Mouse (Mus musculus) midbrain, embryonic 11.5 days (tissue): ENCODE measurements around the gene Cyp2j9. TPM values are rescaled to one million over a fixed set of nuclear protein-coding genes. Genes with fewer than 3 reads are reported as not detected.
"Not testable (repeated sequence)": the region's sequence is repeated elsewhere in the genome, so short reads cannot be mapped to it uniquely, and the experiment has no call there.

Experiments
- ATAC-seq: fragments of 200-750 bp; cut with Nextera tagmentation; 2 replicates; pipeline ENCODE4 v1.8.0; 2017; ENCODE audit warnings: moderate TSS enrichment, moderate library complexity; ENCODE audit not compliant: low FRiP score
- DNase-seq: peaks from one replicate; pipeline ENCODE4 v3.0.0; 2015; ENCODE audit warnings: low spot score; ENCODE audit errors: missing footprints
- H3K27ac ChIP-seq: fragments of 300-500 bp; sonication (generic); 2 replicates; pipeline ENCODE4 v1.5.1; 2014; ENCODE audit warnings: low read depth, low read length
- H3K27me3 ChIP-seq: fragments of 300-500 bp; sonication (generic); 2 replicates; pipeline ENCODE4 v1.6.1; 2014; ENCODE audit warnings: mild to moderate bottlenecking, low read length, moderate library complexity, mixed read lengths; ENCODE audit not compliant: control insufficient read depth, insufficient read depth
- H3K36me3 ChIP-seq: fragments of 300-500 bp; sonication (generic); 2 replicates; pipeline ENCODE4 v1.6.1; 2014; ENCODE audit warnings: mild to moderate bottlenecking, low read length, moderate library complexity, mixed read lengths; ENCODE audit not compliant: control insufficient read depth, insufficient read depth
- H3K4me1 ChIP-seq: fragments of 300-500 bp; sonication (generic); 2 replicates; pipeline ENCODE4 v1.6.1; 2014; ENCODE audit warnings: low read length; ENCODE audit not compliant: control insufficient read depth, insufficient read depth
- H3K4me2 ChIP-seq: fragments of 300-500 bp; sonication (generic); 2 replicates; pipeline ENCODE4 v1.6.1; 2014; ENCODE audit warnings: mild to moderate bottlenecking, moderate library complexity
- H3K4me3 ChIP-seq: fragments of 300-500 bp; sonication (generic); 2 replicates; pipeline ENCODE4 v1.5.1; 2014; ENCODE audit warnings: low read depth, low read length
- H3K9ac ChIP-seq: fragments of 300-500 bp; sonication (generic); 2 replicates; pipeline ENCODE4 v1.6.1; 2014; ENCODE audit warnings: low read length
- H3K9me3 ChIP-seq: fragments of 300-500 bp; sonication (generic); 2 replicates; pipeline ENCODE4 v1.6.1; 2016; ENCODE audit warnings: low read length; ENCODE audit not compliant: control insufficient read depth
- WGBS: fragments of 180-500 bp; shearing (Covaris S2); extraction: QIAGEN DNeasy Blood & Tissue Kit; methylation state at CpG from one replicate; pipeline ENCODE4 v1.1.7; 2014; 5-methylcytosine and 5-hydroxymethylcytosine counted together
- polyA plus RNA-seq: library from polyadenylated mRNA; unstranded; fragments of >200 nt; fragmentation: Nextera tagmentation; extraction: Ambion mirVana; gene quantifications from 2 replicates; pipeline ENCODE4 v1.2.1, GENCODE M21; 2014

Gene Cyp2j9
- polyA plus RNA-seq: 0.94 and 0.98 TPM in 2 replicates

DNA sequence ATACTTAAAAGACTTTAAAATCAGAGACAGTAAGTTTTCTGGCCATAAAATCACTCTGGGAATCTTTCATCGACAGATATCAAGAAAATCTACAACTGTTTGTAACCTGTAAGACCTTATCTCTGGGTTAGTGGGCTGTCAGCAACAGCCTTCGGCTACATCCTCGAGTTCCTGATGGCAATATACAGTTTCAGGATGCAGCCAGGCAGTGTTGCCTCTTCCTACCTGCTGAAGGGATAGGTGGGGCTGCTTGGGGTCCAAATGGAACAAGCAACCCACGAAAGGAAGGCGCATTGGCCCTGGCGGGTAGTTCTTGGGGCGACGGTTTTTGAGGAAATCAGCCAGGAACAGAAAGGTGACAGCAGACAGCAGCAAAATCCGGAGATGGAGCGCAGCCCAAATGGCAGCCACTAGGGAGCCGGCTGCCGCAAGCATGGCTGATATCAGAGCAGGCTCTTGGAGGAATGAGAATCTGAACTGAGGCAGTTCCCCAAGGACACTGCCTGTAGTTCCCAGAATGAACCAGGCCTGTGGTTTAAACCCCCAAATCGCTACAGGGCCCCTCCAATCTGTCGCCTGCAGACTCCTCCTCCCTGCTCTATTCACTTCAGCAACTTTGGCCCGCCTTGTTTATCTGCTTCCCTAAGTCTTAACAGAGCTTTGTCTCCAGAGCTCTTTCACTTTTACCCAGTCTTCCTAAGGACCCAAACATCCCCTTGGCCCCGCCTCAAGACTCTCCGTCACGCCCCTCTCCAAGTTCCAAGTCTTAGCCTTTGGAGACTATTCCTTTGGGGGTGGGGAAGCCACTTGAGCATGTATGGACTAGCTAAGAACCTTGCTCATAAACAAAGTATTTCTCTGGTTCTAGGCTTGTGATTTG is at the start of gene Cyp2j9:
Gene Cyp2j9 (minus strand): TSS at position 668 of the 880 bp plus-strand sequence.
- no peaks in the 10 kb centered on the region for H3K27me3 ChIP-seq
- peak; percentile 90 for ATAC-seq
- H3K9me3 ChIP-seq: no peaks in the 10 kb centered on the region
- no peak within 1 kb of the TSS for H3K27ac ChIP-seq
- peak within 1 kb of the TSS; percentile 26 for H3K4me3 ChIP-seq
- peak within 1 kb of the TSS; percentile 55 for H3K9ac ChIP-seq
- H3K4me2 ChIP-seq: peak within 1 kb of the TSS; percentile 50
- H3K36me3 ChIP-seq: no peaks in the 10 kb centered on the region
- H3K4me1 ChIP-seq: peaks cover 4% of the 10 kb centered on the region; the same call in 1 of the 2 replicates
- WGBS: 5% methylated on average over 18 of the region's 18 CpGs
- DNase-seq: peak; percentile 91

- 83% methylated on average over 1 of the region's 1 CpGs for WGBS
- no peak for ATAC-seq
Measured at GRCm38 (mm10) chr4:96635455-96635854, 44.1 kb upstream of the Cyp2j9 start.

DNA sequence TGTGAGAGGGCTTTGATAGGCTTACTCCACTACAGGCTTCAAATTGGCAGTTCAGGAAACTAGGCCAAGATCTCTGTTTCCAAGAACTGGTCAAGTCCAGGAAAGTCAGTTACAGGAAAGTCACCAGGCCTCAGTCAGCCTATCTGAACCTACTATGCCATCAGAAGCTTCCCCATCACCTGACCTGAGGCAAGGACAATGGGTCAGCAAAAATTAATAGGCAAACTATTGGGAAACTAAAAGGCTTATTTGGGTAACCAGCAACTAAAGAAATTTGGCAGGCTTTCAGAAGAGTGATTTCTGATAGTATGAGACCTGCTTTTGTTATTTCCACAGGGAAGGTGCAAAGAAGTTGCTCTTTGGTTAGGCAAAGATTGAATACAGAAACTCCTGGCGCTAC is 31.1 kb upstream of the Cyp2j9 start:
- DNase-seq (no peak), ATAC-seq (no peak)
- 91% methylated on average over 1 of the region's 1 CpGs for WGBS
- Histone ChIP-seq H3K27me3 (no peaks in the 10 kb centered on the region), H3K36me3 (no peaks in the 10 kb centered on the region), H3K9ac (no peak overlapping the region), H3K9me3 (no peaks in the 10 kb centered on the region; the same call in 1 of the 2 replicates), H3K4me1 (no peaks in the 10 kb centered on the region), H3K27ac (no peak overlapping the region), H3K4me3 (no peak overlapping the region), H3K4me2 (no peak overlapping the region)

More at GRCm38 (mm10) chr4:96635455-96635854, 44.1 kb upstream of the Cyp2j9 start:
- no peaks in the 10 kb centered on the region for H3K9me3 ChIP-seq
- H3K36me3 ChIP-seq: no peaks in the 10 kb centered on the region
- no peak overlapping the region for H3K4me3 ChIP-seq
- H3K4me2 ChIP-seq: no peak overlapping the region
- DNase-seq: no peak
- H3K27me3 ChIP-seq: no peaks in the 10 kb centered on the region
- H3K27ac ChIP-seq: no peak overlapping the region
- no peak overlapping the region for H3K9ac ChIP-seq
- H3K4me1 ChIP-seq: no peaks in the 10 kb centered on the region

DNA sequence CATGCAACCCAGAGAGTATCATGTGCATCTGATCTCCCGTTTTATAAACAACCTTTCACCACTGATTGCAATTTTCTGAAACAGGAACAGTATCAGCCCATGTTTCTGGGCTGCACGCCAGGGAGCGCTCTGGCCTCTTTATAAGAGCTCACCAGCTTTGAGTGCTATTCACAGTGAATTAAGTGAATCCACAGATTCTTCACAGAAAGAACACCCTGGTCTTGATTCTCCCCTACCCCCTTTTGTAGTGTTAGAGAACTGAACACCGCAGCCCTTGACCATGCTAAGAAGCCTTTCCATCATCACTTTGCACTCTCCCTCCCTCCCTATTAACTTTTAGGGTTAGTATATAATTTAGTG is 393 bp upstream of the Cyp2j9 start:
- Histone ChIP-seq H3K27me3 (no peaks in the 10 kb centered on the region), H3K9me3 (no peaks in the 10 kb centered on the region), H3K4me3 (no peak overlapping the region; the same call in 1 of the 2 replicates), H3K9ac (peak overlapping the region; percentile 55; the same call in 1 of the 2 replicates), H3K4me1 (peaks cover 4% of the 10 kb centered on the region; the same call in 1 of the 2 replicates), H3K27ac (no peak overlapping the region), H3K4me2 (peak overlapping the region; percentile 50), H3K36me3 (no peaks in the 10 kb centered on the region)
- ATAC-seq: peak; percentile 71
- DNase-seq: no peak
- 21% methylated on average over 4 of the region's 4 CpGs for WGBS

- no peaks in the 10 kb centered on the region for H3K9me3 ChIP-seq
- H3K4me2 ChIP-seq: no peak overlapping the region
- WGBS: 76% methylated on average over 1 of the region's 1 CpGs
- H3K4me1 ChIP-seq: no peaks in the 10 kb centered on the region
- no peak overlapping the region for H3K27ac ChIP-seq
- no peak for DNase-seq
- no peak overlapping the region for H3K9ac ChIP-seq
- H3K4me3 ChIP-seq: no peak overlapping the region
- peak; percentile 65 for ATAC-seq
- no peaks in the 10 kb centered on the region for H3K27me3 ChIP-seq
- H3K36me3 ChIP-seq: no peaks in the 10 kb centered on the region
Measured at GRCm38 (mm10) chr4:96581425-96582088, 9.8 kb downstream of the Cyp2j9 start.

GRCm38 (mm10) chr4:96580351-96580750 is 11.0 kb downstream of the Cyp2j9 start:
- H3K36me3 ChIP-seq, H3K4me3 ChIP-seq, H3K4me2 ChIP-seq, H3K27me3 ChIP-seq, H3K27ac ChIP-seq, H3K9me3 ChIP-seq, H3K4me1 ChIP-seq, H3K9ac ChIP-seq, ATAC-seq, DNase-seq: not testable (repeated sequence)
- 58% methylated on average over 6 of the region's 6 CpGs for WGBS

- no peak for ATAC-seq
- Histone ChIP-seq H3K27ac (no peak overlapping the region), H3K9ac (no peak overlapping the region), H3K4me2 (no peak overlapping the region), H3K36me3 (no peaks in the 10 kb centered on the region), H3K4me3 (no peak overlapping the region), H3K9me3 (no peaks in the 10 kb centered on the region), H3K4me1 (no peaks in the 10 kb centered on the region), H3K27me3 (no peaks in the 10 kb centered on the region)
- WGBS: 76% methylated on average over 3 of the region's 3 CpGs
- DNase-seq: no peak
Measured at GRCm38 (mm10) chr4:96569442-96569841, 21.9 kb downstream of the Cyp2j9 start.

- DNase-seq (no peak), ATAC-seq (no peak)
- no peaks in the 10 kb centered on the region for H3K4me1 ChIP-seq
- H3K4me2 ChIP-seq: no peak overlapping the region
- 83% methylated on average over 1 of the region's 1 CpGs for WGBS
- H3K27me3 ChIP-seq: no peaks in the 10 kb centered on the region
- no peaks in the 10 kb centered on the region for H3K9me3 ChIP-seq
- H3K4me3 ChIP-seq: no peak overlapping the region
- H3K36me3 ChIP-seq: no peaks in the 10 kb centered on the region
- no peak overlapping the region for H3K27ac ChIP-seq
- H3K9ac ChIP-seq: no peak overlapping the region
Measured at GRCm38 (mm10) chr4:96567988-96568387, 23.4 kb downstream of the Cyp2j9 start.

DNA sequence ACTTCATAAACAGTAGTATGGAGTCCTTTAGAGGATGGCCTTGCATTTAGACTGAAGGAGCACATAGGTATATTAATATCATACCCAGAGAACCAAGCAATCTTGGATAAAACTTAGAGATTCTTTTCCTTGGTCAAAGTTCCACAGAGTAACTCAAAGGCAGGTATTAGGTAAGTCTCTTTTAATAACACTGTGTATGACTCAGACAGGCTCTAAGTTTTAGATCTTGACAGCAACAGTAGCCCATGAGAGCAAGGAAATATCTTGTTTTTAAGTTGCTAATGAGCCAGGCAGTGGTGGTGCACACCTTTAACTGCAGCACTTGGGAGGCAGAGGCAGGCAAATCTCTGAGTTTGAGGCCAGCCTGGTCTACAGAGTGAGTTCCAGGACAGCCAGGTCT is 25.6 kb downstream of the Cyp2j9 start:
- Histone ChIP-seq H3K9ac (no peak overlapping the region), H3K27me3 (no peaks in the 10 kb centered on the region), H3K9me3 (no peaks in the 10 kb centered on the region), H3K4me3 (no peak overlapping the region), H3K36me3 (no peaks in the 10 kb centered on the region), H3K4me1 (no peaks in the 10 kb centered on the region), H3K27ac (no peak overlapping the region), H3K4me2 (no peak overlapping the region)
- no peak for ATAC-seq
- no peak for DNase-seq
